Mouse (Mus musculus) R1 (cell line): ENCODE data around the gene Cdh5.

Source experiments
- DNase-seq: peaks from one replicate; pipeline ENCODE4 v3.0.0-alpha.2; 2018; ENCODE audit warnings: low read depth, low spot score

Gene Cdh5

DNA sequence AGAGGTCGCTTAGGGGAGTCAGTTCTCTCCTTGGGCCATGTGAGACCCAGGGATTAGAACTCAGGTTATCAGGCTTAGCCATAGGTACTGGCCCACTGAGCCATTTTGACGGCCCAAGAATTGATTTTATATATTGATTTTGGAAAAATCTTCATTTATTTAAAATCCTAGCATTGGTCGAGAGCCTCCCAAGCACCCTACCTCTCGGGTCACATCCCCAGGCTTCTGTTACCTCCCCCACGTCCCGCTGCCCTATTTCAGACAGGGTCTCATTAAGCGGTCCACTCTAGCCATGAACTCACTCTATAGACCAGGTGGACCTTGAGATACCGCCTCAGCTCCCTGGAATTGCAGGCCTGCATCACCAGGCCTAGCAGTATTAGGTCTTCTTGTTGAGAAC lies 33.1 kb downstream of the Cdh5 start:
- DNase-seq, result no peak

- no peak for DNase-seq
These were observed 34.9 kb downstream of the Cdh5 start for GRCm38 (mm10) chr8:104136277-104136676.

GRCm38 (mm10) chr8:104137636-104138035 lies 36.2 kb downstream of the Cdh5 start:
- DNase-seq, result no peak

DNA sequence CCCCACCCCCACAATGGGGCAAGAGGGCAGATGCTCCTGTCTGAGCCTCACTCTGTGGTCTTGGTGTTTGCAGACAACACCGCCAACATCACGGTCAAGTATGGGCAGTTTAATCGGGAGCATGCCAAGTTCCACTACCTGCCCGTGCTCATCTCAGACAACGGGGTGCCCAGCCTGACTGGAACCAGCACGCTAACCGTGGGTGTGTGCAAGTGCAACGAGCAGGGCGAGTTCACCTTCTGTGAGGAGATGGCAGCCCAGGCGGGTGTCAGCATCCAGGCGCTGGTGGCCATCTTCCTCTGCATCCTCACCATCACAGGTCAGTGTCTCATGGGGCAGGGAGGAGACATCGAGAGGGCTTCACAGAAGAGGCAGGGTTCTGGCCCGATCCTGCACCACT lies 39.2 kb downstream of the Cdh5 start:
- DNase-seq, result no peak

DNA sequence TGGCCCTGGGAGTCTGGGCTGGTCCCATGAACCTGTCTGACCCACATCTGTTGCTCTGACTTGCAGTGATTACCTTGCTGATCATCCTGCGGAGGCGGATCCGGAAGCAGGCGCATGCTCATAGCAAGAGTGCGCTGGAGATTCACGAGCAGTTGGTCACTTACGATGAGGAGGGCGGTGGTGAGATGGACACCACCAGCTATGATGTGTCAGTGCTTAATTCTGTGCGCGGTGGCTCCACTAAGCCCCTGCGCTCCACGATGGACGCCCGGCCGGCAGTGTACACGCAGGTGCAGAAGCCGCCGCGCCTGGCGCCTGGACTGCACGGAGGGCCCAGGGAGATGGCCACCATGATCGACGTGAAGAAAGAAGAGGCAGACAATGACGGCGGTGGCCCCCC lies 41.0 kb downstream of the Cdh5 start:
- no peak for DNase-seq

- no peak for DNase-seq
These were observed 42.0 kb downstream of the Cdh5 start for GRCm38 (mm10) chr8:104143379-104143778.

GRCm38 (mm10) chr8:104144434-104145216 lies 43.2 kb downstream of the Cdh5 start:
- DNase-seq, result no peak

DNA sequence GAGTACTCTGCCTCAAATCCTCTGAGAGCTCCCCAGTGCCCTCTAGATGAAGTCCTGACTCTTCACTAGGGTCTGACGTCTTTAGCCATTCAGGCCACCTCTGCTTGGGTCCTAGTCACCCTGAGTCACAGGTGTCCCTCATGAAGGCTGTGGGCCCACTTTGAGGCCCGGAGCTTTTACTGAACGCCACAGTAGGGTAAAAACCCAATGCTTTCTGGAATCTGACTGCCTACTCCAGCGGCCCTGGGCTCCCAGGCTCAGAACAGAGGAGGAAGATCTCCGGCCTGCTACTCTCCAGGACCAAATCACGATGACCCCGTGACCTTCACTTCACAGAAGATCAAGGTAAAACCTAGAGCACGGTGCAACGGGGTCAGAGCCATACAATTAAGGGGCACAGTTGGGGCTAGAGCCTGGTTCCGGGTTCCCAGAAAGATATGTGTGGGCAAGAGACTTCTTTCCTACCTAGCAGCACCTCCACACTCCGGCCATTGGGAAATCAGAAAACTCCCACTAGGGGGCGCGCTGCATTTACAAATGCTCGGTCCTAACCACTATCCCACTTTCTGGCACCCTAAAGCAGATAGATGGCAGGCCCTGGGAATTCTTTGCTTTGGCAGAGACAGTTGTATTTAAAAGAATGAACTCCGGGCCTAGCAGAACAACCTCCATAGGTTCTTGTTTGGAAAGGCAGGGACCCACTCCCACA lies 44.7 kb downstream of the Cdh5 start:
- peak; percentile 79 for DNase-seq

GRCm38 (mm10) chr8:104146717-104147494 lies 45.5 kb downstream of the Cdh5 start:
- no peak for DNase-seq

- no peak for DNase-seq
These were observed 46.5 kb downstream of the Cdh5 start for GRCm38 (mm10) chr8:104147947-104148346.

- DNase-seq, result no peak
These were observed 59.3 kb downstream of the Cdh5 start for GRCm38 (mm10) chr8:104160731-104161130.

DNA sequence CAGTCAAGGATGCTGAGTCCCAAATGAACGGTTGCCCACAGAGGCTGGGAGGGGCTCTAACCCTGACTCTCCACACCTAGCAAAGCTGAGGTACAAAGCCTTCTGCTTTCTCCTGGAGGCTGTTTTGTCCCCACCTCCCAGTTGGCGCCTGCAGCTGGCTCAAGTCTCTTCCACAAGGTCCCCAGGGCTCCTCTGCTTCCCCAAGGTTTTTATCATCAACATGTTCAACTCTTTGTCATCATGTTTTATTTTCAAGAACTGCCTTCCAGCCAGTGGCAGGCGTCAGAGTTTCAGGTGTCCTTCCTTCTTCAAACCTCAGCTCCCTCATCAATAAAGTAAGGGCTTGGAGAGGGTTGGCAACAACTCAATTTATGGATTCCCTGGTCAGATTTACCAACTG lies 68.0 kb downstream of the Cdh5 start:
- no peak for DNase-seq

DNA sequence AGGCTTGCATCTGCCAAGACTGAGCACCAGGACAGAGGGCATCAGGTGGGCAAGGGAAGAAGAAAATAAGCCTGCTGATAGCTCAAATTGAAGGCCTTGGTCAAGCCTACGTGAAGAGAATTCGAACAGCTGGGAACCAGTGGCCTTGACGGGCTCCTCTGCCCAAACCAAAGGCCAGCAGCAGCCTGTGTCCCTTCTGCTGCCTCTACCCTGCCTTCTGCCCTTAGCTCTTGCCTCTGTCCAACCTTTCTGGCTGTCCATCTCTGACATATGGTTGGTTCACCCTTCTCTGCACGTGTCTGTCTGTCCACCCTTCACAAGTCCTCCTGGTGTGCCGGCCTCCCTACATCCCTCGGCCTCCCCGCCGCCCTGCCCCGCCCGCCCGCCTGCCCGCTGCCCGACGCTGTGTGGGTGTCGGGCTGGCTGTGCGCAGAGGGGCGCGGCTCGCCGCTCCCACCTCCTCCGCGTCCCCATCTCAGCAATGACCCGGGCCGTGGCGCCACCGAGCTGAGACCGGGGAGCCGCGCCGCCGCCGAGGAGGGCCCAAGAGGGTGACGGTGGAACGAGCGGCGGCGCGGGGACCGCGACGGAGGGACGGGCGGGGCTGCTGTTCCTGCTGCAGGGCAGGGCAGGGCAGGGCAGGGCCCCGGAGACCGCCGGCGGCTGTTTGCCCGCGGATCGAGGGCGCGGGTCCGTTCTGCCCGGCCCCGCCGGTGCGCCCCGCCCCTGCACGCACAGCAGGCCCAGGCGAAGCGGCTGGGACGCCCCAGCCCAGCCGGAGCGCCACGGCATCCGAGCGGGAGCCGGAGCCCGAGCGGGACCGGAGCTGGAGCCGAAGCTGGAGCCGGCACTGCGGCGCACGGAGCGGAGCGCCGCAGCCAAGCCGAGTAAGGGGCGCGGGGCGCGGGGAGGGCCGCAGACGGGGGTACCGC lies 69.0 kb downstream of the Cdh5 start, which contains the start of gene Bean1:
TSS of gene Bean1 (plus strand) at position 325 of the 932 bp plus-strand sequence.
- DNase-seq, result peak; percentile 29

DNA sequence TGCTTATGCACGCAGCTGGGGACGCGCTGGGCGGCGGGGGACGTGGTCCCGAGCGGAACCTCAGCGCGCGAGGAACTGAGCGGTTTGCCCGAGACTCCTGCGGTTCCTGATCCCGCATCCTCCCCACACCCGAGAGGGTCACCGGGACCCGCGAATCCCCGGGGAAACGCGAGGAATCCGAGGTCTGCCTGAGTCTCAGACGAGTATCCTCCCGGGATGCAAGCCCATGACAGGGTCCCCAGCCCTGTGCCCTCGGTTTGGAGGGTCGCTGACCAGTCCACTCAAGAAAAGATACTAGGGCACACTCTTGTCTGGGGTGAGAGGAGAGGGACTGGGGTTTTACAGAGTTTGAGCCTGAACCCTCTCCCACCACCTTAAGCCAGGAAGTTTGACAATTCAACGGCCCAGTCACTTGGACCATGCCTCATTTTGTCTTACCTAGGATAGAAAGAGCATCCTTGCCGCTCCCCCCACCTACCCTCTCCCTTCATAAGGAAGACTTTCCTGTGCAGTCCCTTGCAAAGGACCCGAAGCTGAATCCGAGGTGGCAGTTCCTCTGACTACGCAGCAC lies 69.7 kb downstream of the Cdh5 start:
- DNase-seq, result peak; percentile 21

- DNase-seq, result no peak
These were observed 71.0 kb downstream of the Cdh5 start for GRCm38 (mm10) chr8:104172420-104172819.

DNA sequence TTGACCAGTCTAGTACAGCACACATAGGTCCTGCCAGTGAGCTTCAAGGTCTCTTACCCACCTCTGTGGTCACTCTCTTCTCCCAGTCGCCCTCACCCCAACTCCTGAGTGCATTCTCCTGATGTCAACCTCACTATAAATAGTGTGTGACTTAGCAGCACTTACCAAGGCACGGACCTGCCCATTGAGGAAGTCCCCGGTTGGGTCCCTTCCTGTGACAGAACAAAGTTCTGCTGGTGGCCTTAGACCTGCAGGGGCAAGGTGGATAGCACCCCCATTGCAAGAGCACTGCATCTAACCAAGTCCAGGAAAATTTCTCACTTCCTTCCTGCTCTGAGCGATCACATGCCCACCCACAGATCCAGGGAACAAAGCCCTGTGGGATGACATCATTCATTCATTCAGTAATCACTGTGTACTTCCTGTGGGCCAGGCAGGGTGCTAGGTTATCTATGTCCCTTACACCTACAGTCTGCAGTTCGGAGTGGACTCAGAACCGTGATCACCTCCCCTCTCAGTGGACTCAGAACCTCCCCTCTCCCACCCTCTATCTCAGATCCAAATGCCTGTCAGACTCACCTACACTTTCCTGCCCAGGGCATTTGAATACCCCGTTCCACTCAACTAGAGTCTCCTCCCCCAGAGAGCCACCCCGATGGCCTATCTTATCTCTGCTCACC lies 74.6 kb downstream of the Cdh5 start:
- DNase-seq, result no peak

- DNase-seq, result no peak
These were observed 75.6 kb downstream of the Cdh5 start for GRCm38 (mm10) chr8:104177054-104177453.

- no peak for DNase-seq
These were observed 83.5 kb downstream of the Cdh5 start for GRCm38 (mm10) chr8:104184905-104185304.

DNA sequence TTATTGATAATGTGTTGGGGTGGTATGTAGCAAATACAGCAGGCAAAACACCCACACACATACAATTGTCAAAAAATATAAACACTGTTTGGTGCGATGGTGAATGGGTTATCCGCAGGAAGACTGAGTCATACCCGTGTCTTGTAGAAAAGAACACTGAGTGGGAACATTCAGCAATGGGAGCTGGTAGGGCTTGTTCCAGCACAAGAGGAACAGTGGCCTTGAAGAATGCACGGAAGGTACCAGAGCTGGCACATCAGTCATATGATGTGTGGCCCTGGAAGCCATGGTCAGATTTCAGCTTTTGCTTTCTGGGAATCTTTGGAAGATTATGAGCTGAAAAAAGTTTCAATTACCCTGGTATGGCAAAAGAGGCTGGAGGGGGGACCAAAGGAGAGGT lies 85.4 kb downstream of the Cdh5 start:
- no peak for DNase-seq

GRCm38 (mm10) chr8:104187622-104188021 lies 86.2 kb downstream of the Cdh5 start:
- DNase-seq, result no peak
